Mouse (Mus musculus) heart, embryonic 13.5 days (tissue): ENCODE results near the gene Tmem80. TPM values are rescaled to one million over a fixed set of nuclear protein-coding genes. Genes with fewer than 3 reads are reported as not detected.

Experiments
- ATAC-seq: fragments of 200-750 bp; cut with Nextera tagmentation; 2 replicates; pipeline ENCODE4 v1.8.0; 2017; ENCODE audit warnings: moderate TSS enrichment; ENCODE audit not compliant: insufficient number of reproducible peaks, low FRiP score, low TSS enrichment; ENCODE audit errors: extremely low read depth
- H3K27ac ChIP-seq: fragments of 300-500 bp; sonication (generic); replicated peaks from 2 replicates; pipeline ENCODE4 v1.5.1; 2015; ENCODE audit warnings: moderate library complexity, mild to moderate bottlenecking, inconsistent platforms
- H3K27me3 ChIP-seq: fragments of 300-500 bp; sonication (generic); replicated peaks from 2 replicates; pipeline ENCODE4 v1.6.1; 2015; ENCODE audit warnings: mild to moderate bottlenecking, inconsistent platforms
- H3K36me3 ChIP-seq: fragments of 300-500 bp; sonication (generic); 2 replicates; pipeline ENCODE4 v1.6.1; 2015; ENCODE audit warnings: mild to moderate bottlenecking, inconsistent platforms
- H3K4me1 ChIP-seq: fragments of 300-500 bp; sonication (generic); 2 replicates; pipeline ENCODE4 v1.6.1; 2015; ENCODE audit warnings: inconsistent platforms
- H3K4me2 ChIP-seq: fragments of 300-500 bp; sonication (generic); 2 replicates; pipeline ENCODE4 v1.6.1; 2015; ENCODE audit warnings: inconsistent platforms, mild to moderate bottlenecking, moderate library complexity
- H3K4me3 ChIP-seq: fragments of 300-500 bp; sonication (generic); 2 replicates; pipeline ENCODE4 v1.5.1; 2015; ENCODE audit warnings: moderate library complexity, mild to moderate bottlenecking, inconsistent platforms
- H3K9ac ChIP-seq: fragments of 300-500 bp; sonication (generic); 2 replicates; pipeline ENCODE4 v1.6.1; 2015; ENCODE audit warnings: inconsistent platforms, mild to moderate bottlenecking, moderate library complexity
- H3K9me3 ChIP-seq: fragments of 300-500 bp; sonication (generic); 2 replicates; pipeline ENCODE4 v1.6.1; 2016; ENCODE audit warnings: inconsistent platforms
- WGBS: fragments of 180-500 bp; shearing (Covaris S2); methylation state at CpG from one replicate; pipeline ENCODE4 v1.1.7; 2015; ENCODE audit warnings: mixed read lengths; 5-methylcytosine and 5-hydroxymethylcytosine counted together
- polyA plus RNA-seq: library from polyadenylated mRNA; unstranded; fragments of >200 nt; fragmentation: Nextera tagmentation; extraction: Ambion mirVana; gene quantifications from 2 replicates; pipeline ENCODE4 v1.2.1, GENCODE M21; 2015

The Tmem80 gene
- polyA plus RNA-seq, 1 experiment from 2014 or later, result 33.2 TPM

DNA sequence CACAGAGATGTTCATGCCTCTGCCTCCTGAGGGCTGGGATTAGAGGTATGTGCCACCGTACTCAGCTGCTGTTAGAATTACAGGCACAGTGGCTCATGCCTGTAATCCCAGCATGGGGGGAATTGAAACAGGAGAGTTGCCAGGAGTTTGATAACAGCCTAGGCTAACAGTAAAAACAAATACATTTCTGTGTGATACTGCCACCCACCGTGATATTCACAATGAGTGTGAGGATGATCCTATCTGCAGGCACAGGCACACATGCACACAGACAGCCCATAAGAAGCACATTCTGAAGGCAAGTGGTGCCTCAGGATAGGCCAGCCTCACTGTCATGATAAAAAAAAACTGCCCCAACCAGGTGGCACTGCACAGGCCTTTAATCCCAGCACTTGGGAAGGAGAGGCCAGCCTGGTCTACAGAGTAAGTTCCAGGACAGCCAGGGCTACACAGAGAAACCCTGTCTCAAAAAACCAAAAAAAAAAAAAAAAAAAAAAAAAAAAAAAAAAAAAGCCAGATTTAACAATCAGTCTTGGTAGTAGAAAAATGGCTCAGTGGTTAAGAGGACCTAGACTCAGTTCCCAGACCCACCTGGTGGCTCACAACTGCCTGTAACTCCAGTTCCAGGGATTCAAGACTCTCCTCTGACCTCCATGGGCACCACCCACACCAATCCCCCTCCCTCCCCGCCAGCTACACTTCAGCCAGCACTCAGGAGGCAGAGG, 29.5 kb upstream of the Tmem80 start:
- no peak overlapping the region for H3K27ac ChIP-seq
- H3K27me3 ChIP-seq, result peaks cover 35% of the 10 kb centered on the region
- peaks cover 17% of the 10 kb centered on the region for H3K4me1 ChIP-seq
- no peak overlapping the region for H3K4me2 ChIP-seq
- H3K36me3 ChIP-seq, result peaks cover 61% of the 10 kb centered on the region
- no peak overlapping the region for H3K4me3 ChIP-seq
- no peaks in the 10 kb centered on the region for H3K9me3 ChIP-seq
- 75% methylated on average over 3 of the region's 3 CpGs for WGBS
- ATAC-seq, result no peak
- no peak overlapping the region for H3K9ac ChIP-seq

DNA sequence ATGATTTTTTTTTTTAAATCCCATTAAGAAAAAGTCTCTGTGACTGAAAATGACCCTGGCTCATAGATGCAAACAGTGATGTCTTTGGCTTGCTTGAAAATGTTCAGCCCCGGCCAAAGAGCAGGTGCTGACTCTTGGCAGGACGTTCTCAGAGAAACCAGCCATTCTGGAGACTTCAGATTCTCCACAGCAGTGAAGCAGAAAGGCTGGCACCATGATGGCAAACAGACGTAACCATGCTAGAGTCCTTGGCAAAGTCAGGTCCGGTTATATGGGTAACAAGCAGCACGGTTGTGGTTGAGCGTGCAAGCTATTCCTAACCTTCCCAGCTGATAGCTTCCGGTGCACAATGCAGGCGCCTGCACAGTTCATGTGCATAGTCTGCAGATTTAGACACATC, 28.4 kb upstream of the Tmem80 start:
- WGBS, result 88% methylated on average over 8 of the region's 8 CpGs
- H3K4me2 ChIP-seq, result no peak overlapping the region
- H3K27ac ChIP-seq, result no peak overlapping the region
- no peak overlapping the region for H3K4me3 ChIP-seq
- ATAC-seq, result no peak
- peaks cover 72% of the 10 kb centered on the region for H3K36me3 ChIP-seq
- H3K4me1 ChIP-seq, result peaks cover 8% of the 10 kb centered on the region
- H3K9me3 ChIP-seq, result no peaks in the 10 kb centered on the region
- no peak overlapping the region for H3K9ac ChIP-seq
- peaks cover 25% of the 10 kb centered on the region for H3K27me3 ChIP-seq

DNA sequence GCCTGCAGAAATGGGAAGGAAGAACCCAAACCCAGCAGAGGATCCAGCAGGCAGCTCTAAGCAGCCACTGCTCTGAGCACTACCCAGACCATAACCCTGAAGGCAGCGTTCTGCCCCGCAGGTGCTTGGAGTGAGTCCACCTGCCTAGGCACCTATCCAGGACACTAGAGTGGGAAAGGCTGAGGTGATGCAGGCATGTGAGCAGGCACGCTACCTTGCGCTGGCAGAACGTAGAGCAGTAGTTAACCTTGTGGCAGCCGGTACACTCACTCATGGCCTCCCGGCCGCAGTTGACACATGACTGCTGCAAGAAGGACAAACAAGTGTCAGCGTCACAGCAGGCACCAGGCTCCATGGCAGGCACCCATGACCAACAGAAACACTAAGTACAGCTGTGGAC, 26.2 kb upstream of the Tmem80 start:
- Histone ChIP-seq H3K36me3 (peaks cover 94% of the 10 kb centered on the region), H3K27me3 (peaks cover 2% of the 10 kb centered on the region; the same call in 1 of the 2 replicates), H3K4me3 (no peak overlapping the region), H3K27ac (no peak overlapping the region), H3K9me3 (no peaks in the 10 kb centered on the region), H3K4me2 (no peak overlapping the region), H3K9ac (no peak overlapping the region), H3K4me1 (no peaks in the 10 kb centered on the region)
- no peak for ATAC-seq
- 88% methylated on average over 9 of the region's 9 CpGs for WGBS

DNA sequence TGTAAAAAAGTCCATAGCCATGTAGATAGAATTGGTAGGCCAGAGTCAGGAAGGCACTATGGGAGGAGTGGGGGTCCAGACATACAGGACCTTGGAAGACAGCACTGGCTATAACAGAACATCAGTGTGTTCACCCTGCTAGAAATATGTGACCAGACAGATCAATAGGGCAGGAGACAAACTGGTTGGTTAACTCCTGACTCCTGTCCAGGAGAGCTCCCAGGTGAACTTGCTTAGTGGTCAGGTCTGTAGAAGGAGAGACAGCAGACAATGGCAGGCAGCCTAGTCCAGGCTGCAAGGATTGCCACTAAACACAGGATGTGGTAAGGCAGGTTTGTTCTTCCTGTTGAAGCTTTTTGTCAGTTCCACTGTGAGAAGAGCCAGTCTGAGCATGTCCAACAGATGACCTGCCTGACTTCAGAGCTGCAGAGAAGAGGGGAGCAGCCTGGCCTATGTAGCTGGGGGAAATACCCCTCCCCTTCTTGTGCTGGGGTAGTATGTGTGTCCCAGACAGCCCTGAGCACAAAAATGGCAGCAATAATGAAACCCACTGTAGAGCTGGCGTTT, 24.8 kb upstream of the Tmem80 start:
- Histone ChIP-seq H3K9me3 (no peaks in the 10 kb centered on the region), H3K27ac (no peak overlapping the region), H3K4me1 (no peaks in the 10 kb centered on the region), H3K27me3 (no peaks in the 10 kb centered on the region), H3K4me2 (no peak overlapping the region), H3K4me3 (no peak overlapping the region), H3K36me3 (peaks cover 96% of the 10 kb centered on the region), H3K9ac (no peak overlapping the region)
- WGBS, result 91% methylated on average over 1 of the region's 1 CpGs
- ATAC-seq, result no peak

DNA sequence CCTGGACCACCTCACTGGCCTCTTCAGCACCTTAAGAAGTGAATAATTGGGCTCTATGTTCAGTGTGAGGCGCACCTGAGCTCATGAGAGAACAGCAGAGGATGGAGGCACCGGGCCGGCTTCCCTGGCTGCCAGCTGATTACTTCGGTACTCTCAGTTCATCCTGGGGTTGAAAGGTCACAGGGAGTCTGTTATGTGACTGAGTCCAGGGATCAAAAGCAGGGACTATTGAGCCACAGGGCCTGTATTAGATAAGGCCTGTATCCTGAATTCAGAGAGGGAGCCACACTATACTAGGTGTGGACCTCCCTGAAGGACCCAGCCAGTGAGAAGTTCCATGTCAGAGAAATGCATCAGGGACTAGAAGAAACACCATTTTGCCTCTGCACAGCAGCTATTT, 23.0 kb upstream of the Tmem80 start:
- no peak for ATAC-seq
- Histone ChIP-seq H3K4me3 (no peak overlapping the region), H3K36me3 (peaks cover 99% of the 10 kb centered on the region), H3K27ac (no peak overlapping the region), H3K4me2 (no peak overlapping the region), H3K4me1 (0 out of 2 replicates have a peak, but pooled peaks cover 3% of the 10 kb centered on the region), H3K9me3 (no peaks in the 10 kb centered on the region), H3K9ac (no peak overlapping the region), H3K27me3 (no peaks in the 10 kb centered on the region)
- whole genome bisulfite sequencing, result 89% methylated on average over 4 of the region's 4 CpGs

DNA sequence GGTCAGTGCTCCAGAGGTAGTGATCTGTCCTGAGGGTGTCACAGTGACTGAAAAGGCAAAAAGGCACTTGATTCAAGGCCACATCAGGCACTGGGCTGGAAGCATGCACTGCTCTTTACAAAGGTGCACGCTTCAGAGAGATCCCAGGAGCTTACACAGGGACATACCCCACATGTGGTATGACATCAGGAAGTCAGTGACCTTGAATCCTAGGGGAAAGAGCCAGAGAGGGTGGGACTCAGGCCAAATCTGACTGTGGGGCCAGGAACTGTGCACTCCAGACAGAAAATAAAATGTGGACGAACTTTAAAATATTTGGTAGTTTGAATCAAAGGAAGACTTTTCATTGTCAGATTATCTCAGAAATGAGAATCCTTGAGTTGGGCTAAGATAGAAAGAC, 13.1 kb upstream of the Tmem80 start:
- WGBS, result 79% methylated on average over 2 of the region's 2 CpGs
- Histone ChIP-seq H3K27ac (no peak overlapping the region), H3K4me3 (no peak overlapping the region), H3K9ac (0 out of 2 replicates have a peak overlapping the region, but pooled peaks have one; percentile 28), H3K27me3 (no peaks in the 10 kb centered on the region), H3K4me2 (no peak overlapping the region), H3K4me1 (0 out of 2 replicates have a peak, but pooled peaks cover 4% of the 10 kb centered on the region), H3K36me3 (peaks cover 99% of the 10 kb centered on the region), H3K9me3 (no peaks in the 10 kb centered on the region)
- ATAC-seq, result no peak

DNA sequence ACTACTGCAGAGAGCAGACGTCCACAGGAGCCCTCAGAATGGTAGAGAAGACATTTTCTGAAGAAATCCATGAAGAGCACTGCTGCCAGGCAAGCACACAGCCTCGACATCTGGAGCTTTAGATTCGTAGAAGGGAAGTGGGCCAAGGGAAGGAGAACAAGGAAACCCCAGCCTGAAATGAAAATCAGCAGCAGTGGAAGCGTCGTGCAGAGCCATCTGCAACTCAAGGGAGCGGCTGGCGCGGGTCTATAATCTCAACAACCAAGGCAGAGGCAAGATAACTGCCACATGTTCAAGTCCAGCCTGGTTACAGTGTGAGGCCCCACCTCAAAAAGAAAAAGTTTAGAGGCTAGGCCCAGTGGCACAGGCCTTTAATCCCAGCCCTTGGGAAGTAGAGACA, 12.5 kb upstream of the Tmem80 start:
- WGBS, result 79% methylated on average over 8 of the region's 8 CpGs
- Histone ChIP-seq H3K27me3 (no peaks in the 10 kb centered on the region), H3K36me3 (peaks cover 99% of the 10 kb centered on the region), H3K9ac (no peak overlapping the region), H3K4me2 (no peak overlapping the region), H3K9me3 (no peaks in the 10 kb centered on the region), H3K27ac (no peak overlapping the region), H3K4me3 (no peak overlapping the region), H3K4me1 (0 out of 2 replicates have a peak, but pooled peaks cover 5% of the 10 kb centered on the region)
- ATAC-seq, result no peak

DNA sequence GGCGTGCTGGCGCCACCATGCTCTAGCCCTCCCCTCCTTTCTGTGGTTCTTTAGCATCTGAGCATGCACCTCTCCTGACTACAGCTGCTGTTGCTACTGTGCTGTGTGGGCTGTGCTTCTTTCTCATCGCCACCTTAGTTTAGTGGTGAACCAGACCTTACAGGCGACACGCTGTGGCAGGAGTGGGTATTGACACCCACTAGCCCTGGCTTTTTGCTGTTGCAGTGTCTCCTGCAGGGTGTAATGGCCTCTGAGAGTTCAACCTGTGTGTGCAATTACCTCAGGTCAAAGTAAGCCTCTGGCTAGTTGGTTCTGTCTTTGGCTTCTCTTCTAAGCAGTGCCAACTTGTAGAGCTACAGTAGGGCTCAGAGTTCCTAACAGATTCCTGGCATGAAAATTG, 11.6 kb upstream of the Tmem80 start:
- Histone ChIP-seq H3K27me3 (no peaks in the 10 kb centered on the region), H3K36me3 (peaks cover 99% of the 10 kb centered on the region), H3K27ac (no peak overlapping the region), H3K9ac (no peak overlapping the region), H3K4me2 (no peak overlapping the region), H3K9me3 (no peaks in the 10 kb centered on the region), H3K4me3 (no peak overlapping the region), H3K4me1 (0 out of 2 replicates have a peak, but pooled peaks cover 5% of the 10 kb centered on the region)
- no peak for ATAC-seq
- WGBS, result 75% methylated on average over 5 of the region's 5 CpGs

DNA sequence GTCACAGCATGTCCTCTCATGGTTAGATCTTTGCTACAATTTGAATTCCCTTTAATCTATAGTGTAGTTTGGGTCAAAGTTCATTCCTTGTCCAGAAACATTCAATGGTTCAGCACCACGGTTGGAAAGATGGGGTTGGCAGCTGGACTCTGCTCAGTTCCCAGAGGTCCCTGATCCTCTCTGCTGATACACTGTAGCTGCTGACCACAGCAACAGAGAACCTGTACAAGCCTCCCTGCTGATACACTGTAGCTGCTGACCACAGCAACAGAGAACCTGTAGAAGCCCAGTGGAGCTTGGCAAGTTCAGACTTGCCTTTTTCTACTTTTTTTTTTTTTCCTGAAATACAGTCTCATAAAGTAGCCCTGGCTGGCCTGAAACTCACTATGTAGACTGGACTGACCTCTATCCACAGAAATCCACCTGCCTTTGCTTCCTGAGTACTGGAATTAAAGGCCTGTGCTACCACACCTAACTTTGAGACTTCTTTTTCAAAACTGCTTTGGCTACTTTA, 9.9 kb upstream of the Tmem80 start:
- Histone ChIP-seq H3K9ac (no peak overlapping the region), H3K27ac (no peak overlapping the region), H3K4me2 (no peak overlapping the region), H3K36me3 (peaks cover 99% of the 10 kb centered on the region), H3K27me3 (no peaks in the 10 kb centered on the region), H3K9me3 (no peaks in the 10 kb centered on the region), H3K4me3 (no peak overlapping the region), H3K4me1 (0 out of 2 replicates have a peak, but pooled peaks cover 5% of the 10 kb centered on the region)
- WGBS, result 72% methylated on average over 1 of the region's 1 CpGs
- no peak for ATAC-seq

DNA sequence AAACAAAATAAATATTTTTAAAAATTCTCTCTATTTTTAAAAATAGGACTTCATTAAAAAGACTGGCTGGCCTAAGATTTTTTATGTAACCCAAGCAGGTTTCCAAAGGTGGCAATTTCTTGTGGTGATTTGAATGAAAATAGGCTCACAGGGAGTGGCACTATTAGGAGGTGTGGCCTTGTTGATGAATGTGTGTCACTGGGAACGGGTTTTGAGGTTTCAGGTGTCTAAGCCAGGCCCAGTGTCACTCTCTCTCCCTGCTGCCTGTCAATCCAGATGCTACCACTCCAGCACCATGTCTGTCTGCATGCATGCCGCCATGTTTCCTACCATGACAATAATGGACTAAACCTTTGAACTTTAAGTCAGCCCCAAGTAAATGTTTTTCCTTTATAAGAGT, 8.1 kb upstream of the Tmem80 start:
- peaks cover 100% of the 10 kb centered on the region for H3K36me3 ChIP-seq
- H3K9ac ChIP-seq, result no peak overlapping the region
- H3K4me2 ChIP-seq, result no peak overlapping the region
- no peaks in the 10 kb centered on the region for H3K27me3 ChIP-seq
- no peaks in the 10 kb centered on the region for H3K9me3 ChIP-seq
- 83% methylated on average over 2 of the region's 2 CpGs for WGBS
- H3K4me1 ChIP-seq, result 0 out of 2 replicates have a peak, but pooled peaks cover 5% of the 10 kb centered on the region
- H3K27ac ChIP-seq, result no peak overlapping the region
- no peak overlapping the region for H3K4me3 ChIP-seq
- no peak for ATAC-seq

DNA sequence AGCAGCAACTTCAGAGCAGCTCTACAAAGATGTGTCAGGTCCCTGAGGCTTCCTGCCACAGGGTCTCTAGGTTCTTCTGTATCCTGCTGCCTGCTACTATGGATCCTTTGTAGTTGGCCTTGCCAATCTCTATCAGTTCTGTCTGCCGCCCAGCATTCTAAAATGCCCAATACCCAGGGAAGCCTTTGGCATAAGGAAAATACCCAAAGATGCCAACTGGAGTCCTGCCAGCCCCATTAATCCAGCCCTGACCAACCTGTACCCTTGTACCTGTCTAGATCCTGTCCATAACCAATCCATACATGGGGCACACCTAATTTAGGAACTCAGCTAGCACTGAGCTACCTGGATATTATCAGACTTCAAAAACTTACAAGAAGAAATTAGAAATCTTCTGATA, 2.9 kb upstream of the Tmem80 start:
- Histone ChIP-seq H3K9me3 (no peaks in the 10 kb centered on the region), H3K36me3 (peaks cover 49% of the 10 kb centered on the region), H3K4me2 (no peak overlapping the region), H3K4me1 (peaks cover 26% of the 10 kb centered on the region), H3K9ac (peak overlapping the region; percentile 52), H3K4me3 (no peak overlapping the region), H3K27me3 (no peaks in the 10 kb centered on the region), H3K27ac (no peak overlapping the region)
- WGBS, result 97% methylated on average over 1 of the region's 1 CpGs
- ATAC-seq, result no peak
